Mouse (Mus musculus) heart, embryonic 13.5 days (tissue): ENCODE measurements at regions not wholly inside any gene's neighbourhood (a gene's known extent, or its start where the extent isn't known, plus 50 kb on each side); places are given as distances from the start of the nearest gene placed in this dataset.

Experiments used
- ATAC-seq: fragments of 200-750 bp; cut with Nextera tagmentation; 2 replicates; pipeline ENCODE4 v1.8.0; 2017; ENCODE audit warnings: moderate TSS enrichment; ENCODE audit not compliant: insufficient number of reproducible peaks, low FRiP score, low TSS enrichment; ENCODE audit errors: extremely low read depth
- H3K27ac ChIP-seq: fragments of 300-500 bp; sonication (generic); replicated peaks from 2 replicates; pipeline ENCODE4 v1.5.1; 2015; ENCODE audit warnings: moderate library complexity, mild to moderate bottlenecking, inconsistent platforms
- H3K27me3 ChIP-seq: fragments of 300-500 bp; sonication (generic); replicated peaks from 2 replicates; pipeline ENCODE4 v1.6.1; 2015; ENCODE audit warnings: mild to moderate bottlenecking, inconsistent platforms
- H3K36me3 ChIP-seq: fragments of 300-500 bp; sonication (generic); 2 replicates; pipeline ENCODE4 v1.6.1; 2015; ENCODE audit warnings: mild to moderate bottlenecking, inconsistent platforms
- H3K4me1 ChIP-seq: fragments of 300-500 bp; sonication (generic); 2 replicates; pipeline ENCODE4 v1.6.1; 2015; ENCODE audit warnings: inconsistent platforms
- H3K4me2 ChIP-seq: fragments of 300-500 bp; sonication (generic); 2 replicates; pipeline ENCODE4 v1.6.1; 2015; ENCODE audit warnings: inconsistent platforms, mild to moderate bottlenecking, moderate library complexity
- H3K4me3 ChIP-seq: fragments of 300-500 bp; sonication (generic); 2 replicates; pipeline ENCODE4 v1.5.1; 2015; ENCODE audit warnings: moderate library complexity, mild to moderate bottlenecking, inconsistent platforms
- H3K9ac ChIP-seq: fragments of 300-500 bp; sonication (generic); 2 replicates; pipeline ENCODE4 v1.6.1; 2015; ENCODE audit warnings: inconsistent platforms, mild to moderate bottlenecking, moderate library complexity
- H3K9me3 ChIP-seq: fragments of 300-500 bp; sonication (generic); 2 replicates; pipeline ENCODE4 v1.6.1; 2016; ENCODE audit warnings: inconsistent platforms
- WGBS: fragments of 180-500 bp; shearing (Covaris S2); methylation state at CpG from one replicate; pipeline ENCODE4 v1.1.7; 2015; ENCODE audit warnings: mixed read lengths; 5-methylcytosine and 5-hydroxymethylcytosine counted together

GRCm38 (mm10) chr9:120868330-120868729, 60.7 kb upstream of the Ctnnb1 start:
- Histone ChIP-seq H3K36me3 (no peaks in the 10 kb centered on the region), H3K27me3 (no peaks in the 10 kb centered on the region), H3K4me2 (no peak overlapping the region), H3K4me3 (no peak overlapping the region), H3K4me1 (peaks cover 54% of the 10 kb centered on the region), H3K27ac (no peak overlapping the region), H3K9me3 (peaks cover 6% of the 10 kb centered on the region; the same call in 1 of the 2 replicates), H3K9ac (no peak overlapping the region)
- 68% methylated on average over 4 of the region's 4 CpGs for WGBS
- no peak for ATAC-seq

GRCm38 (mm10) chr9:120869432-120870081, 59.5 kb upstream of the Ctnnb1 start:
- WGBS, result 17% methylated on average over 19 of the region's 19 CpGs
- no peaks in the 10 kb centered on the region for H3K27me3 ChIP-seq
- peak overlapping the region; percentile 29 for H3K4me3 ChIP-seq
- ATAC-seq, result no peak
- peak overlapping the region; percentile 48 for H3K9ac ChIP-seq
- H3K36me3 ChIP-seq, result no peaks in the 10 kb centered on the region
- H3K9me3 ChIP-seq, result peaks cover 6% of the 10 kb centered on the region; the same call in 1 of the 2 replicates
- peak overlapping the region; percentile 80 for H3K27ac ChIP-seq
- peaks cover 54% of the 10 kb centered on the region for H3K4me1 ChIP-seq
- H3K4me2 ChIP-seq, result peak overlapping the region; percentile 66

- Histone ChIP-seq H3K27ac (no peak overlapping the region), H3K4me2 (no peak overlapping the region), H3K9ac (no peak overlapping the region), H3K9me3 (peaks cover 6% of the 10 kb centered on the region; the same call in 1 of the 2 replicates), H3K36me3 (no peaks in the 10 kb centered on the region), H3K27me3 (no peaks in the 10 kb centered on the region), H3K4me1 (peaks cover 26% of the 10 kb centered on the region), H3K4me3 (no peak overlapping the region)
- ATAC-seq, result no peak
- WGBS, result 90% methylated on average over 3 of the region's 3 CpGs
Observed at GRCm38 (mm10) chr9:120873293-120873692, 55.7 kb upstream of the Ctnnb1 start.

- Histone ChIP-seq H3K9me3 (peaks cover 6% of the 10 kb centered on the region; the same call in 1 of the 2 replicates), H3K36me3 (no peaks in the 10 kb centered on the region), H3K4me1 (peaks cover 14% of the 10 kb centered on the region), H3K4me2 (no peak overlapping the region), H3K27ac (no peak overlapping the region), H3K4me3 (no peak overlapping the region), H3K27me3 (no peaks in the 10 kb centered on the region), H3K9ac (no peak overlapping the region)
- 79% methylated on average over 5 of the region's 5 CpGs for WGBS
- no peak for ATAC-seq
Observed at GRCm38 (mm10) chr9:120874416-120874976, 54.5 kb upstream of the Ctnnb1 start.

GRCm38 (mm10) chr9:120877101-120877500, 51.9 kb upstream of the Ctnnb1 start:
- no peak overlapping the region for H3K4me3 ChIP-seq
- no peak overlapping the region for H3K9ac ChIP-seq
- H3K9me3 ChIP-seq, result peaks cover 6% of the 10 kb centered on the region; the same call in 1 of the 2 replicates
- H3K36me3 ChIP-seq, result no peaks in the 10 kb centered on the region
- no peak for ATAC-seq
- H3K27ac ChIP-seq, result no peak overlapping the region
- no peaks in the 10 kb centered on the region for H3K27me3 ChIP-seq
- H3K4me2 ChIP-seq, result no peak overlapping the region
- H3K4me1 ChIP-seq, result 0 out of 2 replicates have a peak, but pooled peaks cover 2% of the 10 kb centered on the region
- 84% methylated on average over 2 of the region's 2 CpGs for WGBS
